In the genomic region with DNA sequence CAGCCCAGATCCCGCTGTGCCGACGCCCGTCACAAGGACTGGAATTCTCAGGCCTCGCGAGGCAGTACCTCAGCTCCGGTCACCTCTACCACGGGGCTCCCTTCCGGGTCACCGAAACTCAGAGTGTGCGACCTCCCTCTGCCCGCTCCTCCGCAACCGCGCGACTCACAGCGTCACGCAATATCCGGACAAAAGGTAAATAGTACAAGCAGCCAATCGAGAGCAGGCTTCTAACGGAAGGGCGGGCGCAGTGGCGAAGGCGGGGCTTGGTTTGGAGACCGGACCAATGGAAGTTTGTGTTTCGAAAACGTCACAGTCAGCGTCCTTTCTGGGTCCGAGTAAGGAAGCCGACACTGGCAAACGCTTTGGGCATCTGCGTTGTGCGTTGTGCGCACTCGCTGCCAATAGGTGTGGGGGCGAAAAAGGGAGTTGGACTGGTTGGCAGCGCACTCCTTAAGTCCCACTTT, we compare ENCODE assay signal across 8 mouse cellular contexts. TPM values are rescaled to one million over a fixed set of nuclear protein-coding genes. Genes with fewer than 3 reads are reported as not detected.
DNase-seq lines count a peak whose midpoint lies in the region; ATAC-seq and TF ChIP-seq lines count a peak whose summit lies in the region.

Gene Ghitm (minus strand): TSS at position 146 of the 467 bp plus-strand sequence.

- intact Hi-C loops in gastrocnemius, adult 2 months (cut with DNase I), result loop anchor here (10.0 kb wide), 1 partner anchor 270 kb away; no protein-coding TSS in a partner anchor
- intact Hi-C loops in left cerebral cortex, adult 2 months (cut with DNase I), result loop anchor here (2.0 kb wide), 1 partner anchor 166 kb away; the partner anchor contains the start of gene Ccser2

- H3K27me3 ChIP-seq in hindbrain, postnatal 0 days (ENCODE audit: insufficient read depth, low read length), result no peaks in the 10 kb centered on the region

- H3K9ac ChIP-seq in hindbrain, postnatal 0 days (replicated peaks; ENCODE audit: low read length), result peak within 1 kb of the TSS; percentile 89

- no peak for TF ChIP-seq CTCF in gastrocnemius, adult 2 months (IDR thresholded peaks at IDR 0.05)
- peak; percentile 30; the same call in 1 of the 2 replicates for TF ChIP-seq CTCF in hindbrain, postnatal 0 days (IDR thresholded peaks at IDR 0.05; ENCODE audit: low read depth)
- no peak; the same call in 1 of the 2 replicates for TF ChIP-seq CTCF in left cerebral cortex, adult 2 months (IDR thresholded peaks at IDR 0.05)

- H3K27ac ChIP-seq in gastrocnemius, adult 2 months, result peak within 1 kb of the TSS; percentile 95
- peak within 1 kb of the TSS; percentile 91 for H3K27ac ChIP-seq in hindbrain, postnatal 0 days
- H3K27ac ChIP-seq in left cerebral cortex, adult 2 months, result peak within 1 kb of the TSS; percentile 87

- ATAC-seq in common myeloid progenitor, adult 5-6 weeks (replicated peaks; ENCODE audit: low read depth, poor library complexity, severe bottlenecking), result peak; percentile 95
- ATAC-seq in hindbrain, postnatal 0 days, result peak; percentile 100
- ATAC-seq in megakaryocyte, adult 5-6 weeks (ENCODE audit: poor library complexity, severe bottlenecking), result peak; percentile 95

- peak within 1 kb of the TSS; percentile 77 for H3K4me2 ChIP-seq in hindbrain, postnatal 0 days (ENCODE audit: low read depth, low read length)

- H3K4me1 ChIP-seq in hindbrain, postnatal 0 days (ENCODE audit: insufficient read depth, low read length), result 0 out of 2 replicates have a peak, but pooled peaks cover 3% of the 10 kb centered on the region

- H3K4me3 ChIP-seq in gastrocnemius, adult 2 months, result peak within 1 kb of the TSS; percentile 89
- peak within 1 kb of the TSS; percentile 90 for H3K4me3 ChIP-seq in hindbrain, postnatal 0 days (ENCODE audit: low read length)
- H3K4me3 ChIP-seq in left cerebral cortex, adult 2 months, result peak within 1 kb of the TSS; percentile 89

- under 1% methylated on average over 38 of the region's 38 CpGs for WGBS in hindbrain, postnatal 0 days

- peak; percentile 99 for DNase-seq in ZHBTc4 (ENCODE audit: low read depth, low spot score)
- peak; percentile 97 for DNase-seq in gastrocnemius, adult 2 months
- DNase-seq in hindbrain, postnatal 0 days (ENCODE audit: low spot score), result peak; percentile 98
- peak; percentile 97 to 98 for DNase-seq in left cerebral cortex, adult 2 months (ENCODE audit: extremely low spot score in 1 of 2, low spot score in 2 of 2)
- DNase-seq in right cerebral cortex, adult 2 months (ENCODE audit: low spot score in 2 of 2), result peak; percentile 99
- peak; percentile 95 for DNase-seq in urinary bladder, postnatal 14 days (ENCODE audit: low spot score)

- peaks cover 19% of the 10 kb centered on the region; the same call in 1 of the 2 replicates for H3K36me3 ChIP-seq in hindbrain, postnatal 0 days (ENCODE audit: insufficient read depth, low read length)

- no peaks in the 10 kb centered on the region for H3K9me3 ChIP-seq in hindbrain, postnatal 0 days (ENCODE audit: low read length)

RNA-seq across cellular contexts. Expression of gene Ghitm, which starts in this region (rescaled TPM):
- 111 and 123 TPM in 2 replicates for total RNA-seq in common myeloid progenitor, adult 5-6 weeks (2017)
- 100 to 1,000 TPM; 416 to 464 TPM for total RNA-seq in gastrocnemius, adult 2 months (2021)
- 86.5 and 103 TPM in 2 replicates for total RNA-seq in hindbrain, postnatal 0 days (2014; rRNA removed)
- polyA plus RNA-seq in hindbrain, postnatal 0 days (2015; fragmentation: Nextera tagmentation; extraction: Ambion mirVana), result 237 and 241 TPM in 2 replicates
- total RNA-seq in left cerebral cortex, adult 2 months (2021), result 100 to 1,000 TPM; 425 to 441 TPM
- total RNA-seq in megakaryocyte, adult 5-6 weeks (2015), result 84.9 and 89.2 TPM in 2 replicates
- total RNA-seq in megakaryocyte, adult 5-6 weeks (2017), result 85.7 and 101 TPM in 2 replicates

Comparison
In these comparisons a context has a peak if more than half of its experiments do, and no peak if none do; other contexts are left out.
1. Peak in every context shown above with its lines: DNase-seq, ATAC-seq, H3K4me3 ChIP-seq and H3K27ac ChIP-seq.